Mouse (Mus musculus) CH12.LX (cell line): Measurements from ENCODE around the gene Gne.

ENCODE experiments used
- CTCF ChIP-seq, 2 experiments: IDR thresholded peaks in 1 of 2; conservative IDR thresholded peaks in 1 of 2; 2 replicates each; pipeline ENCODE4 v1.5.1; 2011 to 2012; ENCODE audit warnings: low read depth in 2 of 2, low read length in 2 of 2, improper control_type of control experiment in 1 of 2, inconsistent platforms in 1 of 2, mild to moderate bottlenecking in 1 of 2, moderate library complexity in 1 of 2
- POLR2A ChIP-seq: IDR thresholded peaks from 2 replicates; pipeline ENCODE4 v1.6.1; 2011; ENCODE audit warnings: low read depth, mild to moderate bottlenecking, improper control_type of control experiment, low read length
- USF1 ChIP-seq: IDR thresholded peaks from 2 replicates; pipeline ENCODE4 v1.6.1; 2014; ENCODE audit warnings: low read depth, mild to moderate bottlenecking, inconsistent platforms, low read length, improper control_type of control experiment

DNA sequence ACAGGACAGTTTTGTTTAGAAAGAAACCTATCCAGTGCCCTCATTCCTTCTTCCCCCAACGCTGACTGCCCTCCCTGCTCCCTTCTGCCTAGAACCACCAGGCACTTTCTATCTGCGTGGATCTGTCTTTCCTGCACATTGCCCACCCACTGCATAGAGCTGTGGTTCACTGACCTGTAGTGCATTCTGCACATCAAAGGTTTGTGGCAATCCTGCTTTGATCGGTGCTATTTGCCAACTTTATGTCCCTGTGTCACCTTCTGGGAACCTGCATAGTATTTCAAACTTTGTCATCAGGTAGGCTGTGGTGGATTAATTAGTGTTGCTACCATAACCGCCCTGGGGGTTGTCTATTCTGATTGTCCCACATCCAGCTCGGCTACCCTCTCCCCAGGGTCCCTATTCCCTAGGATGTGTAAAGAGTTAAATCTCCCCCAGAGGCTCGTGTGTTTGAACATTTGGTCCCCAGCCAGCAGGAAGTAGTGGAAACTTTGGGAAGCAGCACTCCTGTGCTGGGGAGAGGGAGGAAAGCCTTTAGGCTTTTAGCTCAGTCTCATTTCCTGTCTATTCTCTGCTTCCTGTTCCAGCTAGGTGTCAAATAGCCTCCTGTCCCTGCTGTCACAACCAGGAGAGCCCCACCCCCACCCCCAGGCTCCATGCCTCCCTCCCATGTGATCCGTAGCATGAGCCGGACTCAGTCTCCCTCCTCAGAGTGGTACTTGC is 20.4 kb upstream of the Gne start:
- TF ChIP-seq POLR2A (no peak), CTCF (conservative IDR thresholded peaks at IDR 0.05 in 1 of 2, IDR thresholded peaks at IDR 0.05 in 1 of 2; ENCODE audit: low read depth in 2 of 2, low read length in 2 of 2) (no peak), USF1 (no peak)
